Mouse (Mus musculus) bone marrow macrophage, adult 2 months (primary cell): Measurements from ENCODE around the gene Usp36.

Experiments
- CTCF ChIP-seq: IDR thresholded peaks from 2 replicates; pipeline ENCODE4 v1.5.1; 2012; ENCODE audit warnings: low read depth, mild to moderate bottlenecking, low read length, moderate library complexity
- POLR2A ChIP-seq: IDR thresholded peaks from 2 replicates; pipeline ENCODE4 v1.6.1; 2012; ENCODE audit warnings: mild to moderate bottlenecking, low read depth, low read length, borderline replicate concordance

GRCm38 (mm10) chr11:118323974-118324373, 33.9 kb upstream of the Usp36 start:
- TF ChIP-seq CTCF (no peak), POLR2A (no peak)
